Mouse (Mus musculus): ENCODE results near the gene Exoc3l4. TPM values are rescaled to one million over a fixed set of nuclear protein-coding genes. Genes with fewer than 3 reads are reported as not detected.

Gene Exoc3l4
- polyA plus RNA-seq, 1 experiment, result 23.2 TPM

DNA sequence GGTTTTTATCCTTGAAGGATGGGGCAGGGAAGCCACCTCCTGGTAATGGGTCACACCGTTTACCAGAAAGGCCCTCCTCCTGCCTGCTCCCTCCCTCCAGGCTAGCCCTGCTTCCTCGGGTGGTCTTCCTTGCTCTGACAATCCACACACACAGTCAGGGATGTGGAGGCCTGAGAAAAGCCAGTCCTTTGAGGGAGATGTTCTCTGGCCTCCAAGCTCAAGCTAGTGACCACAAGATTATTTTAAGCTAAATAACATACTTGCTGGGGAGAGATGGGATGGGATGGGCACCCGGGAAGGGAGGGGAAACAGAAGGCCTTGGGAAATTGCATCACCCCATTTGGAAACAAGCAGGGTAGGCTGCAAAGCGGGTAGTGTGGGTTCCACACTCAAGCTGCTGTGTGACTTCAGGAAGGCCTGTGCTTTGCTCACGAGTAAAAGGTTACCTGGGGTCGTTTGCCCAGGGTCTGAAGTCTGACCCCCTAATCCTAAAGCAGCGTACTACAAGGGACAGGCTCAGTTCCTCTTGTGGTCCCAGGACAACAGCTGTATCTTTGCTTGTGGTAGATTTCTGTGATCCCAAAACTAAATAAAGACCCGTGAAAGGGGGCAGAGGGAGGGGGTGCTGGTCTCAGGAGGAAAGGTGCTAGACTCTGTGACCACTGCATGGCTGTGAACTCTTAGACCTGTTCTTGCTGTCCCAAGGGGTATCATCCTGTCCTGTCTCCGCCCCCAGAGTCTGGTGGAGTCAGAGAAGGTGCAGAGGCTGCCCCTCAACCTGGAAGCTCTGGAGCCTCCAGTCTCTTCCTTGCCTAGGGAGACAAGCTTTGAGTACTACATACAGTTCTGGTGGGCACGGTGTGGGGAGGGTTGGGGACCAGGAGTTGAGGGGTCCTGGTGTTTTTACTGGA is 27.4 kb downstream of the Exoc3l4 start:
- Histone ChIP-seq H3K27me3 (ENCODE audit: control insufficient read depth, insufficient read depth, insufficient read length) (no peaks in the 10 kb centered on the region), H3K36me3 (ENCODE audit: control insufficient read depth, insufficient read depth) (peaks cover 16% of the 10 kb centered on the region), H3ac (ENCODE audit: control insufficient read depth, insufficient read length) (peak overlapping the region; percentile 35), H3K79me2 (ENCODE audit: control insufficient read depth, insufficient read depth) (peaks cover 50% of the 10 kb centered on the region), H3K4me3 (peak overlapping the region; percentile 99), H3K4me2 (ENCODE audit: low read depth) (peak overlapping the region; percentile 84)
- TF ChIP-seq MAX (IDR thresholded peaks at IDR 0.05; ENCODE audit: low read depth) (no peak), TCF3 (IDR thresholded peaks at IDR 0.05; ENCODE audit: insufficient read length, low read depth) (no peak), CEBPB (IDR thresholded peaks at IDR 0.05; ENCODE audit: insufficient read depth, poor library complexity, severe bottlenecking) (peak; percentile 91), MYOG (IDR thresholded peaks at IDR 0.05; ENCODE audit: control insufficient read depth in 1 of 3, insufficient read depth in 1 of 3, insufficient read length in 2 of 3, low read depth in 2 of 3) (peak in 1 of 3 experiments; percentile 43), MYOD1 (IDR thresholded peaks at IDR 0.05; ENCODE audit: control insufficient read depth in 1 of 3, insufficient read length in 2 of 3, low read depth in 2 of 3) (peak in 1 of 3 experiments; percentile 37)

DNA sequence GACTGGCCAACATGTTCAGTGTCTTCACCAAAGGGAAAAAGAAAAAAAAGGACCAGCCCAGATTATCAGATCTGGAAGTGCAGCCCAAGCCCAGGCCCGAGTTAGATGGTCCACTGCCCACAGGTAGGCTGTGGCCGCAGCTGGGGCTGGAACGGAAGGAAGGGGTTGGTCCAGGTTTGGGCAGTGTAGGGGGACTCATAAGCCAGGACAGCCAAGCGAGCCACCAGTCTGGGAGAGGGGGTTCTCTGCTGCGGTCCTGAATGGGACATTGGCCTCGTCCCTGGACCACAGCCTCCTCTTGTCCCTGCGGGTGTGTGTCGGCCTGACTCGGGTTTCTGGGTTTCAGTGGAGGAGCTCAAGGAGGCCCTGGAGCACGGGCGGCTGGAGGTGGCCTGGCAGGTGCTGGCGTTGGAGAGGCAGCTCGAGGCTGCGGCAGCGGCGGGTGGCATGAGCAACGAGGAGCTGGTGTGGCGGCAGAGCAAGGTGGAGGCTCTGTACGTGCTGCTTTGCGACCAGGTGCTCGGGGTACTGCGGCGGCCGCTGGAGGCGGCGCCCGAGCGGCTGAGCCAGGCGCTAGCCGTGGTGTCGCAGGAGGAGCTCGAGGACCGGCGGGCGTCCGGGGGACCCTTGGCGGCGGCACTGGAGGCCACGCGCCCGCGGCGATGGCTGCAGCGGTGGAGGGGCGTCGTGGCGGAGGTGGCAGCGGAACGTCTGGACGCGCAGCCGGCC is 28.5 kb downstream of the Exoc3l4 start:
- Histone ChIP-seq H3ac (ENCODE audit: control insufficient read depth, insufficient read length) (peak overlapping the region; percentile 35), H3K36me3 (ENCODE audit: control insufficient read depth, insufficient read depth) (peaks cover 21% of the 10 kb centered on the region), H3K4me3 (peak overlapping the region; percentile 99), H3K27me3 (ENCODE audit: control insufficient read depth, insufficient read depth, insufficient read length) (no peaks in the 10 kb centered on the region), H3K79me2 (ENCODE audit: control insufficient read depth, insufficient read depth) (peaks cover 50% of the 10 kb centered on the region), H3K4me2 (ENCODE audit: low read depth) (peak overlapping the region; percentile 84)
- no peak for TF ChIP-seq TCF3 (IDR thresholded peaks at IDR 0.05; ENCODE audit: insufficient read length, low read depth)
- TF ChIP-seq MYOG (IDR thresholded peaks at IDR 0.05; ENCODE audit: control insufficient read depth in 1 of 3, insufficient read depth in 1 of 3, insufficient read length in 2 of 3, low read depth in 2 of 3), result peak in 1 of 3 experiments; percentile 14

DNA sequence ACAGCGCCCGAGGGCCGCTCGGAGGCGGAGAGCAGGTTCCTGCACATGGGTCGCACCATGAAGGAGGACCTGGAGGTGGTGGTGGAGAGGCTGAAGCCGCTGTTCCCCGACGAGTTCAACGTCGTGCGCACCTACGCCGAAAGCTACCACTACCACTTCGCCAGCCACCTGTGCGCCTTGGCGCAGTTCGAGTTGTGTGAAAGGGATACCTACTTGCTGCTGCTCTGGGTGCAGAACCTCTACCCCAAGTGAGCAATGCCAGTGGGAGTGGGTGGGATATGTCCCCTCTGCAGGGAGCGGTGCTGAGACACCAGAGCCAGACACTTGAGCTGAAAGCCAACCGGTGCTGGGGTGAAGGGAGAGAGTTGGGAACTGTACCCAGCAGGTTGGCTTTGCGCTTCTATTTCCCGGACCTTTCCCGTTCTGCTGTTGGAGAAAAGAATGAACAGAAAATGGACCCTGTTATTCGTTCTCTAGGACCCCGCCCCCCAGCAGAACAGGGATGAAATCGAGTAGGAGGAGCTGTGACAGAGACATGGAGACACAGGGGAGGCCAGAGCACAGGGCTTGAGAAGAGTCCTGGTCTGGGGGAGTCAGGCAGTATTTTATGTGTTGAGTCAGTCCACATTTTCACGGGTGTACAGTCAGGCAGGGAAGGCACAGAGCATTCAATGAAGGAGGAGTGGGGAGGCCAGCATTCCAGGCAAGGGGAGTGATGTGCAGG is 29.2 kb downstream of the Exoc3l4 start:
- no peaks in the 10 kb centered on the region for H3K27me3 ChIP-seq (ENCODE audit: control insufficient read depth, insufficient read depth, insufficient read length)
- peak overlapping the region; percentile 99 for H3K4me3 ChIP-seq
- TF ChIP-seq TCF12 (IDR thresholded peaks at IDR 0.05; ENCODE audit: insufficient read depth, poor library complexity, severe bottlenecking), result no peak
- no peak for TF ChIP-seq POLR2AphosphoS2 (IDR thresholded peaks at IDR 0.05; ENCODE audit: insufficient read length, low read depth)
- TF ChIP-seq TCF3 (IDR thresholded peaks at IDR 0.05; ENCODE audit: insufficient read length, low read depth), result no peak
- no peak for TF ChIP-seq MAX (IDR thresholded peaks at IDR 0.05; ENCODE audit: low read depth)
- no peak for TF ChIP-seq MYOG (IDR thresholded peaks at IDR 0.05; ENCODE audit: control insufficient read depth in 1 of 3, insufficient read depth in 1 of 3, insufficient read length in 2 of 3, low read depth in 2 of 3)
- no peak for TF ChIP-seq USF1 (IDR thresholded peaks at IDR 0.05; ENCODE audit: low read depth)
- no peak for TF ChIP-seq CEBPB (IDR thresholded peaks at IDR 0.05; ENCODE audit: insufficient read depth, poor library complexity, severe bottlenecking)
- TF ChIP-seq SRF (IDR thresholded peaks at IDR 0.05; ENCODE audit: control insufficient read depth, insufficient read length, low read depth), result no peak
- TF ChIP-seq MYOD1 (IDR thresholded peaks at IDR 0.05; ENCODE audit: control insufficient read depth in 1 of 3, insufficient read length in 2 of 3, low read depth in 2 of 3), result no peak
- no peak for TF ChIP-seq REST (IDR thresholded peaks at IDR 0.05; ENCODE audit: insufficient read depth, insufficient read length)
- no peak for TF ChIP-seq E2F4 (IDR thresholded peaks at IDR 0.05; ENCODE audit: insufficient read depth)
- no peak for TF ChIP-seq POLR2A (IDR thresholded peaks at IDR 0.05; ENCODE audit: insufficient read length, low read depth)
- peak overlapping the region; percentile 84 for H3K4me2 ChIP-seq (ENCODE audit: low read depth)
- H3K79me2 ChIP-seq (ENCODE audit: control insufficient read depth, insufficient read depth), result peaks cover 50% of the 10 kb centered on the region
- peaks cover 21% of the 10 kb centered on the region for H3K36me3 ChIP-seq (ENCODE audit: control insufficient read depth, insufficient read depth)
- H3ac ChIP-seq (ENCODE audit: control insufficient read depth, insufficient read length), result peak overlapping the region; percentile 35

DNA sequence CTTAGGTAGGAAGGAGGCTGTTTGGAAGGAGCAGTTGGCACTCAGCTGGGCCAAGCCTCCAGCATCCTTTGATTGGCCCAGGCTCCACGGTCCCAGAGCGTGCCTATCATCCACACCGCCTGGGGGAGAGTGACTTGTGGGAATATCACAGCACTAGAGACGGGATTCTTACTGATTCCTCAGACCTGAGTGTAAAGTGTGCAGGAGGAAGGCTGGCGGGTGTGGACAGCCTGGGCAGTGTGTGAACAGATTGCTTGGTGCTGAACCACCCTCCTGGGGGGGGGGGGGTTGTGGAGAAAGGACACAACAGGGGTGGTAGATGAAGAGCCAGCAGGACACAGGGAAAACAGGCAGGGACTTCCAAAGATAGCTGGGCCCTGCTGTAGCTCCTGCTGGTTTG is 29.9 kb downstream of the Exoc3l4 start:
- peaks cover 28% of the 10 kb centered on the region for H3K36me3 ChIP-seq (ENCODE audit: control insufficient read depth, insufficient read depth)
- H3ac ChIP-seq (ENCODE audit: control insufficient read depth, insufficient read length), result no peak overlapping the region
- no peaks in the 10 kb centered on the region for H3K27me3 ChIP-seq (ENCODE audit: control insufficient read depth, insufficient read depth, insufficient read length)
- peak overlapping the region; percentile 99 for H3K4me3 ChIP-seq
- peaks cover 50% of the 10 kb centered on the region for H3K79me2 ChIP-seq (ENCODE audit: control insufficient read depth, insufficient read depth)
- H3K4me2 ChIP-seq (ENCODE audit: low read depth), result peak overlapping the region; percentile 84
- no peak for TF ChIP-seq SRF (IDR thresholded peaks at IDR 0.05; ENCODE audit: control insufficient read depth, insufficient read length, low read depth)
- TF ChIP-seq USF1 (IDR thresholded peaks at IDR 0.05; ENCODE audit: low read depth), result no peak
- no peak for TF ChIP-seq REST (IDR thresholded peaks at IDR 0.05; ENCODE audit: insufficient read depth, insufficient read length)
- no peak for TF ChIP-seq TCF12 (IDR thresholded peaks at IDR 0.05; ENCODE audit: insufficient read depth, poor library complexity, severe bottlenecking)
- no peak for TF ChIP-seq POLR2A (IDR thresholded peaks at IDR 0.05; ENCODE audit: insufficient read length, low read depth)
- TF ChIP-seq TCF3 (IDR thresholded peaks at IDR 0.05; ENCODE audit: insufficient read length, low read depth), result no peak
- TF ChIP-seq CEBPB (IDR thresholded peaks at IDR 0.05; ENCODE audit: insufficient read depth, poor library complexity, severe bottlenecking), result no peak
- TF ChIP-seq MYOG (IDR thresholded peaks at IDR 0.05; ENCODE audit: control insufficient read depth in 1 of 3, insufficient read depth in 1 of 3, insufficient read length in 2 of 3, low read depth in 2 of 3), result no peak
- no peak for TF ChIP-seq MAX (IDR thresholded peaks at IDR 0.05; ENCODE audit: low read depth)
- TF ChIP-seq MYOD1 (IDR thresholded peaks at IDR 0.05; ENCODE audit: control insufficient read depth in 1 of 3, insufficient read length in 2 of 3, low read depth in 2 of 3), result no peak
- no peak for TF ChIP-seq POLR2AphosphoS2 (IDR thresholded peaks at IDR 0.05; ENCODE audit: insufficient read length, low read depth)
- no peak for TF ChIP-seq E2F4 (IDR thresholded peaks at IDR 0.05; ENCODE audit: insufficient read depth)
